Mouse (Mus musculus) ovary, postnatal 14 days (tissue): ENCODE results near the gene Pus3.

Experiments
- DNase-seq: peaks from one replicate; pipeline ENCODE4 v3.0.0; 2022; ENCODE audit warnings: low spot score

Pus3 gene

GRCm38 (mm10) chr9:35558257-35559008 lies at the start of gene Pus3, which contains the start of gene Ddx25:
Gene Pus3, plus strand, starts transcription at chr9:35558595.
Gene Ddx25, minus strand, starts transcription at chr9:35558528.
- DNase-seq = no peak

- DNase-seq = no peak
Observed at GRCm38 (mm10) chr9:35513900-35514299, 44.5 kb upstream of the Pus3 start.

GRCm38 (mm10) chr9:35516182-35516581 lies 42.2 kb upstream of the Pus3 start:
- DNase-seq = no peak

GRCm38 (mm10) chr9:35516711-35517110 lies 41.7 kb upstream of the Pus3 start:
- no peak for DNase-seq

- no peak for DNase-seq
Observed at GRCm38 (mm10) chr9:35518169-35518568, 40.2 kb upstream of the Pus3 start, which contains the start of gene Gm1113. Gene Gm1113, minus strand, starts transcription at chr9:35518269.

- DNase-seq = no peak
Observed at GRCm38 (mm10) chr9:35520631-35521348, 37.6 kb upstream of the Pus3 start.

- no peak for DNase-seq
Observed at GRCm38 (mm10) chr9:35522241-35522640, 36.2 kb upstream of the Pus3 start.

GRCm38 (mm10) chr9:35522821-35523515 lies 35.4 kb upstream of the Pus3 start:
- no peak for DNase-seq

- peak; percentile 43 for DNase-seq
Observed at GRCm38 (mm10) chr9:35523541-35523940, 34.9 kb upstream of the Pus3 start.

- peak; percentile 63 for DNase-seq
Observed at GRCm38 (mm10) chr9:35523941-35524411, 34.4 kb upstream of the Pus3 start.

- no peak for DNase-seq
Observed at GRCm38 (mm10) chr9:35529141-35529540, 29.3 kb upstream of the Pus3 start.

GRCm38 (mm10) chr9:35529796-35530195 lies 28.6 kb upstream of the Pus3 start:
- no peak for DNase-seq

- peak; percentile 20 for DNase-seq
Observed at GRCm38 (mm10) chr9:35533266-35533665, 25.1 kb upstream of the Pus3 start.

GRCm38 (mm10) chr9:35535110-35535509 lies 23.3 kb upstream of the Pus3 start:
- DNase-seq = peak; percentile 49

GRCm38 (mm10) chr9:35535876-35536275 lies 22.5 kb upstream of the Pus3 start:
- no peak for DNase-seq

- DNase-seq = no peak
Observed at GRCm38 (mm10) chr9:35539001-35539750, 19.2 kb upstream of the Pus3 start.

GRCm38 (mm10) chr9:35541024-35541423 lies 17.4 kb upstream of the Pus3 start:
- no peak for DNase-seq

- DNase-seq = peak; percentile 84
Observed at GRCm38 (mm10) chr9:35541488-35541887, 16.9 kb upstream of the Pus3 start.

GRCm38 (mm10) chr9:35541941-35542340 lies 16.5 kb upstream of the Pus3 start:
- no peak for DNase-seq

GRCm38 (mm10) chr9:35543099-35543860 lies 15.1 kb upstream of the Pus3 start:
- no peak for DNase-seq

- no peak for DNase-seq
Observed at GRCm38 (mm10) chr9:35544666-35545065, 13.7 kb upstream of the Pus3 start.
